Mouse (Mus musculus) heart, postnatal 0 days (tissue): ENCODE data around the gene Rsad2. TPM values are rescaled to one million over a fixed set of nuclear protein-coding genes. Genes with fewer than 3 reads are reported as not detected.

Experiments used
- ATAC-seq: fragments of 200-750 bp; cut with Nextera tagmentation; 2 replicates; pipeline ENCODE4 v1.8.0; 2017; ENCODE audit warnings: low read depth, moderate number of reproducible peaks, moderate library complexity; ENCODE audit not compliant: insufficient read depth
- DNase-seq: peaks from one replicate; pipeline ENCODE4 v3.0.0-alpha.2; 2016; ENCODE audit warnings: low spot score
- H3K27ac ChIP-seq: fragments of 300-500 bp; sonication (generic); 2 replicates; pipeline ENCODE4 v1.5.1; 2014; ENCODE audit warnings: low read depth, mild to moderate bottlenecking
- H3K27me3 ChIP-seq: fragments of 300-500 bp; sonication (generic); 2 replicates; pipeline ENCODE4 v1.6.1; 2014; ENCODE audit warnings: low read length, mixed read lengths; ENCODE audit not compliant: control insufficient read depth, insufficient read depth
- H3K36me3 ChIP-seq: fragments of 300-500 bp; sonication (generic); replicated peaks from 2 replicates; pipeline ENCODE4 v1.6.1; 2014; ENCODE audit warnings: low read length, mixed read lengths; ENCODE audit not compliant: control insufficient read depth, insufficient read depth
- H3K4me1 ChIP-seq: fragments of 300-500 bp; sonication (generic); 2 replicates; pipeline ENCODE4 v1.6.1; 2014; ENCODE audit warnings: antibody characterized with exemption; ENCODE audit not compliant: control insufficient read depth, insufficient read depth
- H3K4me2 ChIP-seq: fragments of 300-500 bp; sonication (generic); 2 replicates; pipeline ENCODE4 v1.6.1; 2014; ENCODE audit warnings: low read depth, mild to moderate bottlenecking, low read length, moderate library complexity
- H3K4me3 ChIP-seq: fragments of 300-500 bp; sonication (generic); 2 replicates; pipeline ENCODE4 v1.5.1; 2014; ENCODE audit warnings: low read depth, low read length
- H3K9ac ChIP-seq: fragments of 300-500 bp; sonication (generic); replicated peaks from 2 replicates; pipeline ENCODE4 v1.6.1; 2014; ENCODE audit warnings: low read depth, low read length, mixed read lengths
- H3K9me3 ChIP-seq: fragments of 300-500 bp; sonication (generic); replicated peaks from 2 replicates; pipeline ENCODE4 v1.6.1; 2016; ENCODE audit warnings: low read length; ENCODE audit not compliant: control insufficient read depth
- CTCF ChIP-seq: IDR thresholded peaks from 2 replicates; pipeline ENCODE4 v1.5.1; 2016; ENCODE audit warnings: antibody characterized with exemption, control low read depth, low read depth
- EP300 ChIP-seq: IDR thresholded peaks from 2 replicates; pipeline ENCODE4 v1.6.1; 2016; ENCODE audit warnings: antibody characterized with exemption, low read depth
- WGBS: fragments of 180-500 bp; shearing (Covaris S2); extraction: QIAGEN DNeasy Blood & Tissue Kit; methylation state at CpG from one replicate; pipeline ENCODE4 v1.1.7; 2014; 5-methylcytosine and 5-hydroxymethylcytosine counted together
- polyA plus RNA-seq: library from polyadenylated mRNA; unstranded; fragments of >200 nt; fragmentation: Nextera tagmentation; extraction: Ambion mirVana; gene quantifications from 2 replicates; pipeline ENCODE4 v1.2.1, GENCODE M21; 2015
- total RNA-seq: library from RNA; depleted of rRNA; stranded (reverse); fragments of >200 nt; gene quantifications from 2 replicates; pipeline ENCODE4 v1.2.3, GENCODE M21; 2014; ENCODE audit warnings: low replicate concordance

The Rsad2 gene
- total and polyA plus RNA-seq, 2 experiments from 2014 or later: 4.3 to 4.8 TPM

DNA sequence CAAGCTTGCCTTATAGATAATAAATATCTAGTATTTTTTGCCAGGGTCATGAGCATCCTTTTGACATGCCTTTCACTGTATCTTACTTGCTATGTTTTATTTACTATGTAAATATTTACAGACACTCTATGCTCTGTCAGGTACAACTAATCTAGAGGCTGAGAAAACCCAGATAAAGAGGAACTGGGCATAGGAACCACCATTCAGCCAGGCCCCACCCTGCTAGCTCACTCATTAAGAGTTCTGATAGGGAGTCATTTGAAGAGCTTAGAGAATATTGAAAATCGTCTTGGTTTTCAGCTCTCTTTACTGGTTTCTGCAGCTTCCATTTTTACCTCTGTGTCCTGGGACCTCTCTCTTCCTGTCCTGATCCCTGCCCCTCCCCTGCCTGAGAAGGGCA, 5.1 kb downstream of the Rsad2 start:
- H3K27me3 ChIP-seq: no peaks in the 10 kb centered on the region
- DNase-seq (no peak), ATAC-seq (no peak)
- H3K4me1 ChIP-seq: peaks cover 10% of the 10 kb centered on the region; the same call in 1 of the 2 replicates
- H3K9me3 ChIP-seq: no peaks in the 10 kb centered on the region
- no peak overlapping the region for H3K9ac ChIP-seq
- TF ChIP-seq EP300 (no peak), CTCF (no peak)
- 9% methylated on average over 1 of the region's 1 CpGs for WGBS
- no peaks in the 10 kb centered on the region for H3K36me3 ChIP-seq
- no peak overlapping the region for H3K4me3 ChIP-seq
- no peak overlapping the region for H3K4me2 ChIP-seq
- no peak overlapping the region for H3K27ac ChIP-seq

DNA sequence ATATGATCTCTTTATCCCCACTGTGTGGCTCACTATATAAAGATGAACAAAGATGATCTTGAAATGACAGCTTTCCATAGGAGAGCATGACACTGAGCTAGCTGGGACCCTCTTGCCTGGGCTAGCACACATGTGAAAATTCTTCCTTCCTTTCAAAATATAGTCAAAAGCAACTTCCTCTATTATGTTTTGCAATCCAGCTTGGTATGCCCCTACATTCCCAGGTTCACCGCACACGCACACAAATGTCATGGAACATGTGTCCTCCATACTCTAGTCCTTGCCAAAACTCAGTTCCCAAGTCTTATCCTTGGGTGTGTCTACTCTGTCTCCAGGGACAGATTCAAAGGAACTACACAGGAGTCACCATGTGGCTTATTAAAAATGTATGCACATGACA, 6.8 kb downstream of the Rsad2 start:
- TF ChIP-seq EP300 (no peak), CTCF (no peak)
- H3K9me3 ChIP-seq: no peaks in the 10 kb centered on the region
- 93% methylated on average over 2 of the region's 2 CpGs for WGBS
- H3K27ac ChIP-seq: no peak overlapping the region
- no peaks in the 10 kb centered on the region for H3K36me3 ChIP-seq
- H3K4me1 ChIP-seq: peaks cover 4% of the 10 kb centered on the region; the same call in 1 of the 2 replicates
- H3K9ac ChIP-seq: no peak overlapping the region
- H3K4me3 ChIP-seq: no peak overlapping the region
- DNase-seq (no peak), ATAC-seq (no peak)
- no peaks in the 10 kb centered on the region for H3K27me3 ChIP-seq
- no peak overlapping the region for H3K4me2 ChIP-seq

DNA sequence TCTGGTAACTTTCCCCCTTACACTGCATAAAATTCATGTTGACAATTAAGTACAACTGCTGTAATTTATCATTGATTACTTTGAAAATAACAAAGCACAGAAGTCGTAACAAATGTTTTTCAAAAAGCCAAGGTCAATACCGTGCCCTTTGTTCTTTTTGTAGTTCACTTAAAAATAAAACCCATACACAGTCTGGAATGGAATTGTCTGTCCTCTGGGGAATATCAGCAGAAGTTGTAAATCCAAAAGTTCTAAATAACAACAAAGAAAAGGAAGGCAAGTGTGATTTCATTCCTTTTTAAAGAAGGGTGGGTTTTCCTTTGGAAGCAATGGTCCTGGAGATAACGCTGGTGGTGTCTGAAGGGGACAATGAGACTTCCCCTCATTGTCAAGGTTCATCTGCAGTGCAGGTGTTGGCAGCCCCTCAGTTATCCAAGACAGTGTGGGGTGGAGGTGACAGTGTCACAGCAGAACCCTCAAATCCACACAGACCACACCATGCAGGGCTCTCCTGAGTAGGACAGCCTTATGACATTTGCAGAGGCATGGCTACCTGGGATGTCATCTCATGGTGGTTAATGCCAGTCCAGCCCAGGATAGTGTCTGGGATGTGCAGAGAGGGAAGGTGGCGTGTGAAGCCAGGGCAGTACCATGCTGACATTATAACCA, 9.7 kb downstream of the Rsad2 start:
- Histone ChIP-seq H3K36me3 (no peaks in the 10 kb centered on the region), H3K9ac (no peak overlapping the region), H3K27me3 (no peaks in the 10 kb centered on the region), H3K4me1 (peaks cover 4% of the 10 kb centered on the region; the same call in 1 of the 2 replicates), H3K27ac (no peak overlapping the region; the same call in 1 of the 2 replicates), H3K4me2 (no peak overlapping the region), H3K9me3 (no peaks in the 10 kb centered on the region), H3K4me3 (no peak overlapping the region)
- ATAC-seq (no peak), DNase-seq (no peak)
- 71% methylated on average over 4 of the region's 4 CpGs for WGBS
- TF ChIP-seq CTCF (no peak), EP300 (no peak)

DNA sequence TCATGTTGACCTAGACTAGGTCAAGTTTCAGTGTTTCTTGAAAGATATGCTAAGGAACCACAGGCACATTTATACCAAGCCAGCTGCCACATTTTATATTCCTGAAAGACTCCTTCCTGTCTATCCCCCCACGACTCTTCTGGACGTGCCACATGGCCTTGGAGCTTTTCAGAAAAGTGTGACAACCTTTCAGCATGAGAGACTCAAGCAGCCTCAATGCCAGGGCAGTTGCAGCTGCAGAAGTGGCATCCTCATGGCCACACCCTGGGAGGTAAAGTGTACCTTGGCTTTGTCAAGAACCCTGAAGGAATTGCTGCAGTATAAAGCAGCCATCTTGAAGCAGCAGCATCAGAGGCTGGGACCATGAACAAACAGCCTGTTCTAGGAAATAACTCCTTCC, 11.7 kb downstream of the Rsad2 start:
- no peak overlapping the region for H3K4me3 ChIP-seq
- no peaks in the 10 kb centered on the region for H3K36me3 ChIP-seq
- no peak overlapping the region for H3K27ac ChIP-seq
- H3K4me2 ChIP-seq: no peak overlapping the region
- peak; percentile 1; the same call in 1 of the 2 replicates for TF ChIP-seq CTCF
- TF ChIP-seq EP300: no peak
- ATAC-seq: no peak
- WGBS: 76% methylated on average over 2 of the region's 2 CpGs
- no peaks in the 10 kb centered on the region; the same call in 1 of the 2 replicates for H3K4me1 ChIP-seq
- no peaks in the 10 kb centered on the region for H3K9me3 ChIP-seq
- H3K9ac ChIP-seq: no peak overlapping the region
- no peak for DNase-seq
- no peaks in the 10 kb centered on the region for H3K27me3 ChIP-seq

DNA sequence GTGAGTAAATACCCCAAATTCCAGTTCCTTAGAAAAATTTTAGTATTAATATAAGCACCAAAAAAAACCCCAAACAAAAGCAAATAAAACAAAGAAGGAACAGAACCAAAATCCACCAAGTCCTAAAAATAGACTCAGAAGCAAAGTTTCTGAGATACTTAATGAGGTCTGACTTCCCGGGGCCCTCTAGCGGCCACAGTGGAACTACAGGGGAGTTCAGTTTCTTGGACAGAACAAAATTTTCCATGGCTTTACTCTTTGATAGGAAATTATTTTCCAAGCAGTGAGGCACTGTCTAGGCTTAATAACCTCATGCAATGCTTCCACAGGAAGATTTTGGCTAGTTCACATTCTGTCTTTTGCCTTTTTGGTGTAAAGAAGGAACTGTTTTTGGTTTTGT, 12.2 kb downstream of the Rsad2 start:
- Histone ChIP-seq H3K4me3 (no peak overlapping the region), H3K36me3 (no peaks in the 10 kb centered on the region), H3K9ac (no peak overlapping the region), H3K27me3 (no peaks in the 10 kb centered on the region), H3K27ac (no peak overlapping the region), H3K9me3 (no peaks in the 10 kb centered on the region), H3K4me2 (no peak overlapping the region), H3K4me1 (no peaks in the 10 kb centered on the region; the same call in 1 of the 2 replicates)
- TF ChIP-seq EP300 (no peak), CTCF (peak; percentile 68)
- 0% methylated on average over 2 of the region's 2 CpGs for WGBS
- ATAC-seq: peak; percentile 33; the same call in 1 of the 2 replicates
- peak; percentile 74 for DNase-seq

DNA sequence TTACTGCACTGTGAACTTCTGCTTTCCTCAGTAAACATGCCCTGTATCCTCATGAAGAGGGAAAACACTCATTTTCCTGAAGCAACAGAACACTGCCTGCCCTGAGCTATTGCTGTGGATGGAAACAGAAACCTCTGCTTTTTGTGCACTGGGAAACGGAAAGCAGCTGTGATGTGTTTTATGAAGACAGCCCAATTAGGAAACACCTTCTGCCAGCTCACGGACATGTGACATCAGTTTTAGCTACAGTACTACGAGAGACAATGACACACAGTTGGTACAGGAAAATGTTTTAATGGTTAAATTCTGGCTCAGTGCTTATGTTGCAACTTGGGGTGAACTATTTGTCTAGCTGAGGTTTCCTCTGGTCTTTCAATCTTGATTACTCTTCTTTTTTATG, 16.9 kb downstream of the Rsad2 start:
- Histone ChIP-seq H3K27me3 (no peaks in the 10 kb centered on the region), H3K36me3 (no peaks in the 10 kb centered on the region), H3K4me2 (no peak overlapping the region), H3K4me1 (no peaks in the 10 kb centered on the region; the same call in 1 of the 2 replicates), H3K9me3 (no peaks in the 10 kb centered on the region), H3K27ac (no peak overlapping the region), H3K4me3 (no peak overlapping the region), H3K9ac (no peak overlapping the region)
- no peak for ATAC-seq
- no peak for TF ChIP-seq EP300
- no peak for TF ChIP-seq CTCF
- 55% methylated on average over 3 of the region's 3 CpGs for WGBS
- no peak for DNase-seq
